Mouse (Mus musculus) embryonic facial prominence, embryonic 14.5 days (tissue): ENCODE measurements at regions not wholly inside any gene's neighbourhood (a gene's known extent, or its start where the extent isn't known, plus 50 kb on each side); places are given as distances from the start of the nearest gene placed in this dataset.

Source experiments
- ATAC-seq: fragments of 200-750 bp; cut with Nextera tagmentation; 2 replicates; pipeline ENCODE4 v1.8.0; 2017; ENCODE audit warnings: low read depth, moderate number of reproducible peaks, moderate TSS enrichment
- DNase-seq: peaks from one replicate; pipeline ENCODE4 v3.0.0-alpha.2; 2015; ENCODE audit warnings: low spot score
- H3K27ac ChIP-seq: fragments of 300-500 bp; sonication (generic); replicated peaks from 2 replicates; pipeline ENCODE4 v1.5.1; 2014; ENCODE audit warnings: low read depth, mild to moderate bottlenecking, low read length, moderate library complexity
- H3K27me3 ChIP-seq: fragments of 300-500 bp; sonication (generic); replicated peaks from 2 replicates; pipeline ENCODE4 v1.6.1; 2014; ENCODE audit warnings: low read length; ENCODE audit not compliant: control insufficient read depth, insufficient read depth
- H3K36me3 ChIP-seq: fragments of 300-500 bp; sonication (generic); 2 replicates; pipeline ENCODE4 v1.6.1; 2014; ENCODE audit warnings: low read length, mixed read lengths; ENCODE audit not compliant: control insufficient read depth, insufficient read depth
- H3K4me1 ChIP-seq: fragments of 300-500 bp; sonication (generic); 2 replicates; pipeline ENCODE4 v1.6.1; 2014; ENCODE audit warnings: antibody characterized with exemption, low read length; ENCODE audit not compliant: control insufficient read depth, insufficient read depth
- H3K4me2 ChIP-seq: fragments of 300-500 bp; sonication (generic); 2 replicates; pipeline ENCODE4 v1.6.1; 2014; ENCODE audit warnings: low read depth, mild to moderate bottlenecking, low read length, moderate library complexity, mixed read lengths
- H3K4me3 ChIP-seq: fragments of 300-500 bp; sonication (generic); 2 replicates; pipeline ENCODE4 v1.5.1; 2014; ENCODE audit warnings: low read depth, mild to moderate bottlenecking, low read length
- H3K9ac ChIP-seq: fragments of 300-500 bp; sonication (generic); 2 replicates; pipeline ENCODE4 v1.6.1; 2014; ENCODE audit warnings: low read depth, mild to moderate bottlenecking, low read length, moderate library complexity, mixed read lengths
- H3K9me3 ChIP-seq: fragments of 300-500 bp; sonication (generic); 2 replicates; pipeline ENCODE4 v1.6.1; 2016; ENCODE audit warnings: low read length; ENCODE audit not compliant: control insufficient read depth
- WGBS: fragments of 180-500 bp; shearing (Covaris S2); extraction: QIAGEN DNeasy Blood & Tissue Kit; methylation state at CpG from one replicate; pipeline ENCODE4 v1.1.7; 2014; 5-methylcytosine and 5-hydroxymethylcytosine counted together

GRCm38 (mm10) chrX:115543145-115543544 lies 635.8 kb downstream of the Ube2dnl2 start:
- Histone ChIP-seq H3K9ac (no peak overlapping the region), H3K36me3 (no peaks in the 10 kb centered on the region), H3K27ac (no peak overlapping the region), H3K9me3 (no peaks in the 10 kb centered on the region), H3K4me3 (no peak overlapping the region), H3K4me1 (no peaks in the 10 kb centered on the region), H3K4me2 (no peak overlapping the region), H3K27me3 (no peaks in the 10 kb centered on the region)
- no peak for ATAC-seq
- no peak for DNase-seq
- WGBS = 44% methylated on average over 2 of the region's 2 CpGs

GRCm38 (mm10) chrX:115586111-115586865 lies 678.9 kb downstream of the Ube2dnl2 start:
- WGBS = 79% methylated on average over 14 of the region's 15 CpGs
- ATAC-seq = no peak
- Histone ChIP-seq H3K36me3 (no peaks in the 10 kb centered on the region), H3K9ac (no peak overlapping the region), H3K4me2 (no peak overlapping the region), H3K27me3 (no peaks in the 10 kb centered on the region), H3K4me1 (no peaks in the 10 kb centered on the region), H3K4me3 (no peak overlapping the region), H3K9me3 (no peaks in the 10 kb centered on the region), H3K27ac (no peak overlapping the region)
- DNase-seq = peak; percentile 17
